Mouse (Mus musculus) stomach, embryonic 16.5 days (tissue): ENCODE measurements at regions not wholly inside any gene's neighbourhood (a gene's known extent, or its start where the extent isn't known, plus 50 kb on each side); places are given as distances from the start of the nearest gene placed in this dataset.

Experiments used
- ATAC-seq: fragments of 200-750 bp; cut with Nextera tagmentation; 2 replicates; pipeline ENCODE4 v1.8.0; 2017; ENCODE audit warnings: moderate number of reproducible peaks, moderate TSS enrichment; ENCODE audit not compliant: insufficient read depth, low FRiP score
- H3K27ac ChIP-seq: fragments of 300-500 bp; sonication (generic); 2 replicates; pipeline ENCODE4 v1.5.1; 2014; ENCODE audit warnings: low read length
- H3K27me3 ChIP-seq: fragments of 300-500 bp; sonication (generic); 2 replicates; pipeline ENCODE4 v1.6.1; 2014; ENCODE audit warnings: low read length, control low read depth, mixed read lengths; ENCODE audit not compliant: control insufficient read depth, insufficient read depth
- H3K36me3 ChIP-seq: fragments of 300-500 bp; sonication (generic); 2 replicates; pipeline ENCODE4 v1.6.1; 2014; ENCODE audit warnings: low read length; ENCODE audit not compliant: control insufficient read depth, insufficient read depth
- H3K4me1 ChIP-seq: fragments of 300-500 bp; sonication (generic); 2 replicates; pipeline ENCODE4 v1.6.1; 2014; ENCODE audit warnings: low read length, control low read depth, mixed read lengths; ENCODE audit not compliant: control insufficient read depth, insufficient read depth
- H3K4me2 ChIP-seq: fragments of 300-500 bp; sonication (generic); 2 replicates; pipeline ENCODE4 v1.6.1; 2014; ENCODE audit warnings: low read depth, low read length, mixed read lengths
- H3K4me3 ChIP-seq: fragments of 300-500 bp; sonication (generic); replicated peaks from 2 replicates; pipeline ENCODE4 v1.5.1; 2014; ENCODE audit warnings: mild to moderate bottlenecking, low read length
- H3K9ac ChIP-seq: fragments of 300-500 bp; sonication (generic); 2 replicates; pipeline ENCODE4 v1.6.1; 2014; ENCODE audit warnings: low read length
- H3K9me3 ChIP-seq: fragments of 300-500 bp; sonication (generic); replicated peaks from 2 replicates; pipeline ENCODE4 v1.6.1; 2016; ENCODE audit warnings: low read length, control low read depth; ENCODE audit not compliant: control insufficient read depth
- WGBS: fragments of 180-500 bp; shearing (Covaris S2); extraction: QIAGEN DNeasy Blood & Tissue Kit; methylation state at CpG from one replicate; pipeline ENCODE4 v1.1.7; 2014; 5-methylcytosine and 5-hydroxymethylcytosine counted together

- 83% methylated on average over 1 of the region's 1 CpGs for WGBS
- no peak for ATAC-seq
- H3K9me3 ChIP-seq = no peaks in the 10 kb centered on the region
Measured at GRCm38 (mm10) chr3:73323214-73323613, 265.6 kb upstream of the Slitrk3 start.

More at GRCm38 (mm10) chr3:73323214-73323613, 265.6 kb upstream of the Slitrk3 start:
- no peaks in the 10 kb centered on the region for H3K27me3 ChIP-seq
- no peaks in the 10 kb centered on the region for H3K4me1 ChIP-seq
- H3K36me3 ChIP-seq = no peaks in the 10 kb centered on the region
- H3K4me2 ChIP-seq = no peak overlapping the region
- H3K4me3 ChIP-seq = no peak overlapping the region
- H3K9ac ChIP-seq = no peak overlapping the region
- H3K27ac ChIP-seq = no peak overlapping the region
